Mouse (Mus musculus) hindbrain, embryonic 10.5 days (tissue): ENCODE results near the gene Tra2b. TPM values are rescaled to one million over a fixed set of nuclear protein-coding genes. Genes with fewer than 3 reads are reported as not detected.
"Not testable (repeated sequence)": the region's sequence is repeated elsewhere in the genome, so short reads cannot be mapped to it uniquely, and the experiment has no call there.

Experiments
- DNase-seq: peaks from one replicate; pipeline ENCODE4 v3.0.0-alpha.2; 2017; ENCODE audit warnings: low spot score
- H3K27ac ChIP-seq: fragments of 300-500 bp; sonication (generic); 2 replicates; pipeline ENCODE4 v1.5.1; 2016; ENCODE audit warnings: mild to moderate bottlenecking, moderate library complexity
- H3K27me3 ChIP-seq: fragments of 300-500 bp; sonication (generic); 2 replicates; pipeline ENCODE4 v1.6.1; 2016; ENCODE audit warnings: mild to moderate bottlenecking; ENCODE audit not compliant: poor library complexity, insufficient read depth, severe bottlenecking
- H3K36me3 ChIP-seq: fragments of 300-500 bp; sonication (generic); 2 replicates; pipeline ENCODE4 v1.6.1; 2016; ENCODE audit warnings: mild to moderate bottlenecking, moderate library complexity
- H3K4me1 ChIP-seq: fragments of 300-500 bp; sonication (generic); replicated peaks from 2 replicates; pipeline ENCODE4 v1.6.1; 2016; ENCODE audit warnings: mild to moderate bottlenecking
- H3K4me3 ChIP-seq: fragments of 300-500 bp; sonication (generic); 2 replicates; pipeline ENCODE4 v1.5.1; 2016; ENCODE audit warnings: mild to moderate bottlenecking, moderate library complexity
- H3K9me3 ChIP-seq: fragments of 300-500 bp; sonication (generic); 2 replicates; pipeline ENCODE4 v1.6.1; 2016; ENCODE audit warnings: mild to moderate bottlenecking, moderate library complexity
- WGBS: fragments of 180-500 bp; shearing (Covaris S2); methylation state at CpG from one replicate; pipeline ENCODE4 v1.1.7; 2016; 5-methylcytosine and 5-hydroxymethylcytosine counted together
- polyA plus RNA-seq: library from polyadenylated mRNA; unstranded; fragments of >200 nt; fragmentation: Nextera tagmentation; extraction: Ambion mirVana; gene quantifications from 2 replicates; pipeline ENCODE4 v1.2.1, GENCODE M21; 2016

Gene Tra2b
- 398 and 480 TPM in 2 replicates for polyA plus RNA-seq

DNA sequence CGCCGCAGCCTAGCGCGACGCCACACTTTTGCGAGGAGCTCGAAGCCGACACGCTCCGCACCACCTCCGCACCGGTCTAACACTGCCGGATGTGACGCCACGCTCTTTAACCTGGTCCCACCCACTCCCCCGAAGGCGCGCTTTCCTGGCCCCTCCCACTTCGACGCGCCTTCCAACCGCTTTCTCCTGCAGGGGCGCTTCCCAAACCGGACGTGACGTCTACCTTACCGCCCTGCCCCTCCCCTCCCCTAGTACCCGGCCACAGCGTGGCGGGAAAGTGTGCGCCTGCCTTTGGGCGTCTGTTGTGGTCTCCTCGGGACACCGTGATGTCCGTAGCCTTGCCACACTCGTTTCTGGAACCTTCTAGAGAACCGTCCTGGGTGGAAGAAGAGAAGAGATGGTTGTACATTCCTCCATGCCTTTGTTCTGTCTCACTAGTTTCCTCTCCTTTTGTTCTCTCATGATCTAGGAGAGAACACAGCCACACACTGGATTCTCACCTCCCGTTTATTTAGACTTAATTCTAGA, at the start of gene Tra2b:
Tra2b (minus strand) TSS at position 157 of the 528 bp plus-strand sequence.
- no peaks in the 10 kb centered on the region for H3K9me3 ChIP-seq
- H3K36me3 ChIP-seq: peaks cover 18% of the 10 kb centered on the region
- peak; percentile 98 for DNase-seq
- H3K4me3 ChIP-seq: peak within 1 kb of the TSS; percentile 97
- H3K27me3 ChIP-seq: no peaks in the 10 kb centered on the region
- H3K27ac ChIP-seq: peak within 1 kb of the TSS; percentile 99
- WGBS: under 1% methylated on average over 38 of the region's 38 CpGs
- H3K4me1 ChIP-seq: peaks cover 21% of the 10 kb centered on the region

DNA sequence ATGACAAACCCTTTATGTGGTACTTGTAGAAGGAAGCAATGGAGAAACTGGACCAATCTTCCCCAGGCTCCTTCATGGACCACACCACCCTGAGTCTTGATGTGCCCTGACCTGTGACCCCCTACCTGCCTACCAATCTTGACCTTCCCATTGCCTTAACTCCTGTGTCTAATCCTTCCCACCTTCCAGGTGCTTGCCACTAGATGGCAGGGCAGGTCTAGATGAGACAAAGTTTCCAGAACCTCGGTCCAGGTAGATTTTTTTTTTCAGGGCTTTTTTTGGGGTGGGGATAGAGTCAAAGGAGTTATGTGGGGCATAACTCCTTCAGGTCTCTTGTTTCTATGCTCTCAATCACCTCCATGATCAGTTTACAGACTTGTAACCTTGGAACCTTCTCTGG, 44.8 kb upstream of the Tra2b start:
- peak; percentile 16 for DNase-seq
- 34% methylated on average over 1 of the region's 1 CpGs for WGBS

DNA sequence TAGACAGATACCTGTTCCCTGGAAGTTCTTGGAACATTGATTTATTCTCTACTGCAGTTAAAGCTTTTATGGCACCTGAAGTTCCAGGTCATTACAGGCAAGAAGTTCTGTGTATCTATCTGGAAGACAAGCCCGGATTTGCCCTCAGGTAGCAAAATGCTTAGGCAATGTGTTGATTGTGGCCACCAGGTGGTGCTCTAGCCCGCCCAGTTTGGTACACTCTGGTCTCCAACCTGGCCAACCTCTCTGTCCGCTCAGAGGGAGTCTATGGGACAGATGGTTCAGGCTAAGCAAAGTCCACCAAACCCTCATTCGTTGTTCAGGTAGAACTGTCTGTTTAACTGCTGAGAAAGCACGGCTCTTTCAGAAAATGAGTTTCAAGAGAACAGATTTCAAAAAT, 36.8 kb upstream of the Tra2b start:
- peak; percentile 75 for DNase-seq
- Histone ChIP-seq H3K27me3 (no peaks in the 10 kb centered on the region), H3K4me3 (no peak overlapping the region), H3K4me1 (no peaks in the 10 kb centered on the region), H3K27ac (no peak overlapping the region), H3K36me3 (no peaks in the 10 kb centered on the region), H3K9me3 (no peaks in the 10 kb centered on the region)
- WGBS: 36% methylated on average over 5 of the region's 5 CpGs

More for the DNA sequence above, 44.8 kb upstream of the Tra2b start:
- no peak overlapping the region for H3K27ac ChIP-seq
- H3K9me3 ChIP-seq: no peaks in the 10 kb centered on the region
- H3K36me3 ChIP-seq: no peaks in the 10 kb centered on the region
- H3K27me3 ChIP-seq: no peaks in the 10 kb centered on the region
- no peak overlapping the region for H3K4me3 ChIP-seq
- H3K4me1 ChIP-seq: peaks cover 18% of the 10 kb centered on the region; the same call in 1 of the 2 replicates

DNA sequence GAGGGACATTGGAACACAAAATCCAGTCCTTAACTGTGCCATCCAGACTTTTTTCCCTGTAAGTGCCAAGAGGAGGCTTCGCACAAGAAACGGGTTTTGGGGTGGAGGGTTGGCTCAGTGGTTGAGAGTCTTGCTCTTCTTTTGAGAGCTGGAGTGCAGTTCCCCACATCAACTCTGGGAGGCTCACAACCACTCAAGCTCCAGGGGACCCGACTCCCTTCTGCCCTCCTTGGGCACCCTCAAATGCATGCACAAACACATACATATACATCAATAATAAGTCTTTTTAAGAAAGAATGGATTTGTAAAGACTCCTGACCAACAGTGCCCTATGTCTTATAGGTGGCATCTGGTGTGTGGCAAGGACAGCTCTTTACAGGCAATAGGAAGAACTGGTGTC, 35.6 kb upstream of the Tra2b start:
- H3K4me1 ChIP-seq: no peaks in the 10 kb centered on the region
- no peak for DNase-seq
- H3K27me3 ChIP-seq: no peaks in the 10 kb centered on the region
- 73% methylated on average over 3 of the region's 3 CpGs for WGBS
- H3K9me3 ChIP-seq: no peaks in the 10 kb centered on the region
- no peak overlapping the region for H3K4me3 ChIP-seq
- no peaks in the 10 kb centered on the region for H3K36me3 ChIP-seq
- no peak overlapping the region for H3K27ac ChIP-seq

DNA sequence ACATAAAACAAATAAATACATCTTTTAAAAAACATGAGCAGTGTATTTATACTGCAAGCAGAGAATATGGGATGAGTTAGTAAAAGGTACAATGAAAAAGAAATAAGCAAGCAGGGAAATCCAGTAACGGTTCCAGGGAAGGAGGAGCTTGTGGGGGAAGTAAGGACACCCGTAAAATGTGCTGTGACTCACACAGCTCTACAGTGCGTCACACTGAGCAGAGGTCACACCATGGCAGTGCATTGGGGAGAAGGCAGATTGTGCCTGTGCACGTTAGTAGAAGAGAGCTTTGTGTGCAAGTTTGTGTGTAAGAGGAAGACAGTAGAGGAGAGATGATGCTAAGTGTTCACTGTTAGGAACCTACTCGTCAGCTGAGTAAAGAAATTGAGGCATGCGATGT, 31.1 kb upstream of the Tra2b start:
- no peak for DNase-seq
- no peaks in the 10 kb centered on the region for H3K36me3 ChIP-seq
- no peak overlapping the region for H3K4me3 ChIP-seq
- no peak overlapping the region for H3K27ac ChIP-seq
- peaks cover 2% of the 10 kb centered on the region; the same call in 1 of the 2 replicates for H3K9me3 ChIP-seq
- no peaks in the 10 kb centered on the region for H3K4me1 ChIP-seq
- no peaks in the 10 kb centered on the region for H3K27me3 ChIP-seq
- WGBS: 78% methylated on average over 6 of the region's 6 CpGs

DNA sequence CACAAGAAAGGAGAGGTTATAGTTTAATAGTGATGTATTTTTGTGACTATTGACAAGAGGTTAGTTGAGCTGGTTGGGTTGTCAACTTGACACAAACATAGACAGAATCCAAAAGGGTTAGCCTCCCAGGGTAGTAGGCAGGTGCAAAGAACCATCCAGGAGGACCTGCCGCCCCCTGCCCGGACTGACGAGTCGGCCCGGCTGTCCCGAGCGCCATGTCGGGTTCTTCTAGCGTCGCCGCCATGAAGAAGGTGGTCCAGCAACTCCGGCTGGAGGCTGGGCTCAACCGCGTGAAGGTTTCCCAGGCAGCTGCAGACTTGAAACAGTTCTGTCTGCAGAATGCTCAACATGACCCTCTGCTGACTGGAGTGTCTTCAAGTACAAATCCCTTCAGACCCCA, 29.0 kb upstream of the Tra2b start:
- 94% methylated on average over 14 of the region's 14 CpGs for WGBS
- not testable (repeated sequence) for H3K27ac ChIP-seq, DNase-seq, H3K36me3 ChIP-seq, H3K27me3 ChIP-seq, H3K4me3 ChIP-seq, H3K4me1 ChIP-seq
- H3K9me3 ChIP-seq: peaks cover 12% of the 10 kb centered on the region; the same call in 1 of the 2 replicates

DNA sequence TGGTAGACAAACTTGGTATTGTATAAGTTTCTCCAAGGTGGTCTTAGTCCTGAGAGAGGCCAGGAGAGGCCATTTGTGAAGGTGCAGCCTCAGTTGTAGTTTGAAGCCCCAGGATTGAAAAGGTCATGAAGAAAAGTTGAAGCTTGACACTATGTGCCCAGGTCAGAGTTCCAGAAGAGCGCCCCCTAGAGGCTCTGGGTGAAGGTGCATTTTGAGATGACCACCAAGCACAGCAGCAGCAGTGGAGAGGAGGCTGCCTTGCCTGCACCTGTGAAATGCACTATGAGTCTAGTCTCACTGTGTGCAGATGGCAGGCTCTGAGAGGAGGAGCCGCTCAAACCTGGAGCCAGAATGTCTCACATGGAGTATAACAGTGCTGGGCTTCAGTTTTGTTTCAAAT, 27.8 kb upstream of the Tra2b start:
- H3K27me3 ChIP-seq: no peaks in the 10 kb centered on the region
- no peak overlapping the region for H3K4me3 ChIP-seq
- 54% methylated on average over 2 of the region's 2 CpGs for whole genome bisulfite sequencing
- H3K27ac ChIP-seq: no peak overlapping the region
- peaks cover 12% of the 10 kb centered on the region; the same call in 1 of the 2 replicates for H3K9me3 ChIP-seq
- no peak for DNase-seq
- H3K36me3 ChIP-seq: no peaks in the 10 kb centered on the region
- no peaks in the 10 kb centered on the region for H3K4me1 ChIP-seq

DNA sequence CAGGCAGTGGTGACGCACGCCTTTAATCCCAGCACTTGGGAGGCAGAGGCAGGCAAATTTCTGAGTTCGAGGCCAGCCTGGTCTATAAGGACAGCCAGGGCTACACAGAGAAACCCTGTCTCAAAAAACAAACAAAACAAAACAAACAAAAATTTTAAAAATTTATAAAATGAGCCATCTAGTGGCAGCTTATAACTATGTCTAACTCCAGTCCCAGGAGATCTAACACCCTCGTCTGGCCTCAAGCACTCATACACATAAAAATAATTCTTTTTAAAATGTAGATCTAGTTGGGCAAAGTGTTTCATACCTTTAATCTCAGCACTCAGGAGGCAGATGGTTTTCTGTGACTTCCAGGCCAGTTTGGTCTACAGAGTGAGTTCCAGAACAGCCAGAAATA, 26.6 kb upstream of the Tra2b start:
- 93% methylated on average over 4 of the region's 4 CpGs for WGBS
- H3K4me1 ChIP-seq: no peaks in the 10 kb centered on the region
- no peaks in the 10 kb centered on the region for H3K36me3 ChIP-seq
- H3K27me3 ChIP-seq: no peaks in the 10 kb centered on the region
- H3K4me3 ChIP-seq: no peak overlapping the region
- peaks cover 12% of the 10 kb centered on the region; the same call in 1 of the 2 replicates for H3K9me3 ChIP-seq
- DNase-seq: no peak
- H3K27ac ChIP-seq: no peak overlapping the region

DNA sequence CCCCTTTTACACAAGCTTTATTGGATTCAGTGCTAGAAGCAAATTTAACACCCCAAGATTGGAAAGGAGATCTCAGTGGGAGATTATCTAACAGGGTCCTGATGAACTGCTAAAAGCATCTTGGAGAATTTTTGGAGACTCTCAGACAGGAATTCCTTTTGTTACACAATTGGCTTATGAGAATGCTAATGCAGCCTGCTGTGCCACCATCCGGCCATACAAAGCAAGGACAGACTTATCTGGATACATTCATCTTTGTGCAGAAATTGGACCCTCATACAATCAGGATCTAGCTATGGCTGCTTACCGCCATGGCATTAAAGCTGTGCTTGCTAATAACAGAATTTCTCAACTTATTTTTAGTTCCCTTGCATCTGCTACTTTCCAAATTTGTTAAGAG, 23.8 kb upstream of the Tra2b start:
- DNase-seq: no peak
- H3K4me3 ChIP-seq: no peak overlapping the region
- 68% methylated on average over 2 of the region's 2 CpGs for WGBS
- no peaks in the 10 kb centered on the region for H3K27me3 ChIP-seq
- no peak overlapping the region for H3K27ac ChIP-seq
- no peaks in the 10 kb centered on the region for H3K4me1 ChIP-seq
- H3K9me3 ChIP-seq: peaks cover 12% of the 10 kb centered on the region; the same call in 1 of the 2 replicates
- H3K36me3 ChIP-seq: no peaks in the 10 kb centered on the region

DNA sequence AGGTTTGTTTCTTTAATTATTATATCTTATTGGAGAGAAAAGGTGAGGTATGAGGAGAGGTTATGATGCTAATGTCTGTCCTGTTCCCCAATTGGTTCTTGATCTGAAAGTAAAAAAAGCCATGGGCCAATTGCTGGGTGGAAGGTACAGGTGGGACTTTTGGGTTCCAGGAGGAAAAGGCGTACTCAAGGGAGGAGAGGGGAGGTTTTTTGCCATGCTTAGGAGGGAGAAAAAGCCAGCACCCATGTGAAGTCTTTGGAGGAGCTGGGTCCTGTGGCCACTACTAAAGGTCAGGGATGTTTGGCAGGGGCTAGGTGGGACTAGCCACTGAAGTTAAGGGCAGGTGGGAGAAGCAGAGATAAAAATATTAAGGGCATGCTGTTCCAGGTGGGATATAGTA, 21.2 kb upstream of the Tra2b start:
- no peak overlapping the region for H3K4me3 ChIP-seq
- WGBS: 92% methylated on average over 1 of the region's 1 CpGs
- H3K27ac ChIP-seq: no peak overlapping the region
- H3K9me3 ChIP-seq: peaks cover 10% of the 10 kb centered on the region; the same call in 1 of the 2 replicates
- DNase-seq: no peak
- no peaks in the 10 kb centered on the region for H3K4me1 ChIP-seq
- H3K36me3 ChIP-seq: no peaks in the 10 kb centered on the region
- no peaks in the 10 kb centered on the region for H3K27me3 ChIP-seq

DNA sequence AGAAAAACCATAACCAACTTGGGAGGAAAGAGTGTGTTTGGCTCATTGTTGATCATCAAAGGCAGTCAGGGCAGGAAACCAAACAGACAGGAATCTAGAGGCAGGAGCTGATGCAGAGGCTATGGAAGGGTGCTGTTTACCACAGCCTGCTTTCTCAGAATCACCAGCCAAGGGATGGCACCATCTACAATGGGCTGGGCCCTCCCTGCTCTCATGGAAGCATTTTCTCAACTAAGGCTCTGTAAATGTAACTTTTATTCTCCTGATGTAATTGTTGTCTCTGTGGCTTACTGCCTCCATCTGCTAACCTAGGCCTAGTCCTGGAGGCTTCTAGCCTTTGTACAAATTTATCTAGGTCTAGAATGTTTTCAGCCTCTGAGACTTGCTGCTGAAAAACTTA, 10.7 kb upstream of the Tra2b start:
- no peak overlapping the region for H3K4me3 ChIP-seq
- no peaks in the 10 kb centered on the region for H3K36me3 ChIP-seq
- H3K4me1 ChIP-seq: no peaks in the 10 kb centered on the region
- H3K27ac ChIP-seq: no peak overlapping the region
- no peaks in the 10 kb centered on the region for H3K27me3 ChIP-seq
- DNase-seq: no peak
- H3K9me3 ChIP-seq: peaks cover 15% of the 10 kb centered on the region

DNA sequence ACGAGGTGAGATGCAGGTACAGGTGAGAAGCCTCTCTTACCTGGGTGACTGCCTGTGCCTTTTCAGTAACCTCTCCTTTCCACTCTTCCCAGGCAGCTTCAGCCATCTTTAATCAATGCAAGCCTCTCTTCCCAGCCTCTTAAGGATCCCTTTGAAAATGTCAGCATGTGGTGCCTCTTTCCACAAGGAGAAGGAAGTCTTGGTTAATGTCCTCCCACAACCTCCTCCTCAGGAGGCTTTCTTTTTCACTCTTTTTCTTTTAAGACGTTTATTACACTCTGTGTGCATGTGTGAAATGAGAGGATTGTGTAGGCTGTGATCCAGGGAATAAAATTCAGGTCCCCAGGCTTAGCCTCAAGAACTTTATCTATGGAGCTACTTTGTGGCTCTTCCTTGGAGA, 9.3 kb upstream of the Tra2b start:
- 65% methylated on average over 2 of the region's 2 CpGs for WGBS
- Histone ChIP-seq H3K4me1 (no peaks in the 10 kb centered on the region), H3K27ac (no peak overlapping the region), H3K27me3 (no peaks in the 10 kb centered on the region), H3K9me3 (peaks cover 15% of the 10 kb centered on the region), H3K36me3 (no peaks in the 10 kb centered on the region), H3K4me3 (no peak overlapping the region)
- no peak for DNase-seq

DNA sequence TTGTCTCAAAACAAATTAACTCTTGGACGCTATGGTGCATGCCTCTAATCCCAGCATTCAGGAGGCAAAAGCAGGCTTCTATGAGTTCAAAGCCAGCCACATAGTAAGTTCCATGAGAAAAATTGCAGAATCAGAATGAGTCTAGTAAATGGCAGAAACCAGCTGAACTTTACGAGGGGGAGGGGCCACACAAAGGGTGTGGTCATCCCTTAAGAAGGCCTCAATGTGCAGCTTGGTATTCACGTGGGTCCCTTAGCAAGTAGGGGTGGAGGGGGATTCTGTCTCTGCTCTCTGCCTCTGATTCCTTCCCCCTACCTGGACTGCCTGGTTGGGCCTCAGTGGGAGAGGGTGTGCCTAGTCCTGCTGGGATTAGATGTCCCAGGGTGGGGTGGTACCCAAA, 4.7 kb upstream of the Tra2b start:
- Histone ChIP-seq H3K4me3 (no peak overlapping the region), H3K36me3 (no peaks in the 10 kb centered on the region), H3K27me3 (no peaks in the 10 kb centered on the region), H3K4me1 (peaks cover 9% of the 10 kb centered on the region), H3K9me3 (no peaks in the 10 kb centered on the region), H3K27ac (no peak overlapping the region)
- 70% methylated on average over 3 of the region's 3 CpGs for WGBS
- no peak for DNase-seq

DNA sequence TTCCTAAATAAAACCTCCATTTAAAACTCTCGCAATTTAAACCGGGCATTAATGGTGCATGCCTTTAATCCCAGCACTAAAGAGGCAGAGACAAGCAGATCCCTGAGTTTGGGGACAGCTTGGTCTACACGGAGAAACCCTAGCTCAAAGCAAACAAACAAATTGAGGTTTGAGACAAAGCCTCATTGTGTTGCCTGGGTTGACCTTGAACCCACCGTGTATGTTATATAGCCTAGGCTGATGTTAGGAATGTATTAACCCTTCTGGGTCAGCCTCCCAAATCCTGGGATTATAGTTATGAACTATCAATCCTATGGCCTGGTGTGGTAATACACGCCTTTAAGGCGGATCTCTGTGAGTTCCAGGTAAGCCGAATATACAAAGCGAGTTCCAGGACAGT, 579 bp upstream of the Tra2b start:
- 43% methylated on average over 8 of the region's 8 CpGs for WGBS
- Histone ChIP-seq H3K27ac (peak overlapping the region; percentile 99), H3K4me1 (peaks cover 21% of the 10 kb centered on the region), H3K9me3 (no peaks in the 10 kb centered on the region), H3K4me3 (peak overlapping the region; percentile 97), H3K36me3 (peaks cover 15% of the 10 kb centered on the region), H3K27me3 (no peaks in the 10 kb centered on the region)
- peak; percentile 25 for DNase-seq
